Mouse (Mus musculus): Measurements from ENCODE around the gene U2surp.

- TF ChIP-seq FLI1 (IDR thresholded peaks at IDR 0.05; ENCODE audit: low read length), result no peak
- no peak for TF ChIP-seq GATA1 (IDR thresholded peaks at IDR 0.05; ENCODE audit: borderline replicate concordance, low read length)
Observed at GRCm38 (mm10) chr9:95407586-95408220, 104.1 kb downstream of the U2surp start.
